Mouse (Mus musculus) lung, postnatal 0 days (tissue): Measurements from ENCODE around the gene Mtln.

Source experiments
- CTCF ChIP-seq: IDR thresholded peaks from 2 replicates; pipeline ENCODE4 v1.5.1; 2016; ENCODE audit warnings: antibody characterized with exemption, mild to moderate bottlenecking
- EP300 ChIP-seq: IDR thresholded peaks from 2 replicates; pipeline ENCODE4 v1.6.1; 2016; ENCODE audit warnings: antibody characterized with exemption, mild to moderate bottlenecking, control low read depth

- TF ChIP-seq CTCF (no peak), EP300 (no peak)
These were observed 5.1 kb downstream of the Mtln start for GRCm38 (mm10) chr2:127787226-127787625.
